Mouse (Mus musculus): ENCODE data around the gene Cfap46. TPM values are rescaled to one million over a fixed set of nuclear protein-coding genes. Genes with fewer than 3 reads are reported as not detected.

Cfap46 gene
- polyA plus RNA-seq, 1 experiment from 2014 or later = 3.4 TPM

GRCm38 (mm10) chr7:139551519-139551918 is 132.1 kb downstream of the Cfap46 start:
- 55% methylated on average over 2 of the region's 2 CpGs for WGBS
- H3K27me3 ChIP-seq (replicated peaks; ENCODE audit: control insufficient read depth, insufficient read depth, low read length) = peaks cover 41% of the 10 kb centered on the region
- H3K36me3 ChIP-seq (ENCODE audit: control insufficient read depth, insufficient read depth, low read length) = no peaks in the 10 kb centered on the region
- no peak overlapping the region for H3K27ac ChIP-seq (ENCODE audit: low read depth, low read length)
- no peak overlapping the region for H3K4me3 ChIP-seq (ENCODE audit: low read length)
- H3K4me2 ChIP-seq (ENCODE audit: low read length) = no peak overlapping the region
- H3K9ac ChIP-seq (ENCODE audit: low read depth, low read length) = no peak overlapping the region
- no peak for ATAC-seq
- peaks cover 3% of the 10 kb centered on the region for H3K4me1 ChIP-seq (ENCODE audit: control insufficient read depth, insufficient read depth, low read depth, low read length)
- H3K9me3 ChIP-seq (ENCODE audit: control insufficient read depth, low read length) = no peaks in the 10 kb centered on the region

Other genes with a start within 250 kb of the Cfap46 start
- gene Nkx6-2, start 101.0 kb downstream of the Cfap46 start, polyA plus RNA-seq (2015; fragmentation: Nextera tagmentation; extraction: Ambion mirVana) = 9.4 and 9.8 TPM in 2 replicates
- gene Adgra1, start 150.4 kb upstream of the Cfap46 start, polyA plus RNA-seq (2015; fragmentation: Nextera tagmentation; extraction: Ambion mirVana) = 27.2 and 30.7 TPM in 2 replicates
- gene Kndc1, start 210.9 kb upstream of the Cfap46 start, polyA plus RNA-seq (2015; fragmentation: Nextera tagmentation; extraction: Ambion mirVana) = 16.5 and 19.0 TPM in 2 replicates